Mouse (Mus musculus): ENCODE results near the gene Foxp1.

- TF ChIP-seq CTCF (IDR thresholded peaks at IDR 0.05) (no peak; the same call in 1 of the 2 replicates), EP300 (IDR thresholded peaks at IDR 0.05) (0 out of 2 replicates have a peak, but pooled peaks have one; percentile 14)
Measured at GRCm38 (mm10) chr6:99094339-99094989, 428.1 kb downstream of the Foxp1 start.
